Mouse (Mus musculus) G1E (cell line): Measurements from ENCODE around the gene Wwc2. TPM values are rescaled to one million over a fixed set of nuclear protein-coding genes. Genes with fewer than 3 reads are reported as not detected.

Experiments used
- ATAC-seq: 2 replicates; pipeline ENCODE4 v1.8.0; 2016; ENCODE audit warnings: mild to moderate bottlenecking; ENCODE audit not compliant: insufficient number of reproducible peaks, poor library complexity, low FRiP score, severe bottlenecking; ENCODE audit errors: extremely low read depth
- DNase-seq: peaks from one replicate; pipeline ENCODE4 v3.0.0; 2012; ENCODE audit warnings: low spot score
- H3K27me3 ChIP-seq: 2 replicates; pipeline ENCODE4 v1.6.1; 2012; ENCODE audit warnings: mild to moderate bottlenecking, low read length, inconsistent platforms; ENCODE audit not compliant: insufficient read depth
- H3K36me3 ChIP-seq: replicated peaks from 2 replicates; pipeline ENCODE3; 2012; ENCODE audit warnings: mild to moderate bottlenecking, inconsistent platforms
- H3K4me1 ChIP-seq: 2 replicates; pipeline ENCODE4 v1.6.1; 2012; ENCODE audit warnings: low read depth, low read length, inconsistent platforms, mixed read lengths; ENCODE audit not compliant: insufficient read depth
- H3K4me3 ChIP-seq: 2 replicates; pipeline ENCODE4 v1.5.1; 2012; ENCODE audit warnings: low read depth, mild to moderate bottlenecking, inconsistent platforms, low read length, moderate library complexity, mixed read lengths
- H3K9me3 ChIP-seq: replicated peaks from 2 replicates; pipeline ENCODE4 v1.6.1; 2012; ENCODE audit warnings: inconsistent platforms
- CTCF ChIP-seq: IDR thresholded peaks from 2 replicates; pipeline ENCODE4 v1.5.1; 2012; ENCODE audit warnings: low read depth, low read length, inconsistent platforms, mixed read lengths
- GATA1 ChIP-seq: IDR thresholded peaks from 2 replicates; pipeline ENCODE4 v1.6.1; 2012; ENCODE audit warnings: borderline replicate concordance, low read length, inconsistent platforms, mixed read lengths
- GATA2 ChIP-seq: IDR thresholded peaks from 2 replicates; pipeline ENCODE4 v1.6.1; 2012; ENCODE audit warnings: low read depth, low read length, inconsistent platforms, borderline replicate concordance
- POLR2AphosphoS5 ChIP-seq: IDR thresholded peaks from 2 replicates; pipeline ENCODE4 v1.6.1; 2012; ENCODE audit warnings: low read depth, low read length, inconsistent platforms; ENCODE audit not compliant: insufficient replicate concordance
- TAL1 ChIP-seq: conservative IDR thresholded peaks from 2 replicates; pipeline ENCODE4 v1.6.1; 2012; ENCODE audit warnings: low read depth, low read length, inconsistent platforms, mixed read lengths
- polyA plus RNA-seq: library from polyadenylated mRNA; stranded (reverse); fragments of >175 nt; gene quantifications from 2 replicates; pipeline ENCODE4 v1.2.3, GENCODE M21; 2012
- total RNA-seq, 2 experiments: library from RNA; stranded (forward) in 1 of 2; stranded (reverse) in 1 of 2; fragments of 200-1000 nt in 1 of 2; fragments of >200 nt in 1 of 2; fragmentation: Nextera tagmentation in 1 of 2; gene quantifications; 2 replicates each; pipeline ENCODE4 v1.2.3; 2014 to 2017

Wwc2 gene
- total and polyA plus RNA-seq, 3 experiments: 4.0 to 8.1 (median 7.4) TPM

DNA sequence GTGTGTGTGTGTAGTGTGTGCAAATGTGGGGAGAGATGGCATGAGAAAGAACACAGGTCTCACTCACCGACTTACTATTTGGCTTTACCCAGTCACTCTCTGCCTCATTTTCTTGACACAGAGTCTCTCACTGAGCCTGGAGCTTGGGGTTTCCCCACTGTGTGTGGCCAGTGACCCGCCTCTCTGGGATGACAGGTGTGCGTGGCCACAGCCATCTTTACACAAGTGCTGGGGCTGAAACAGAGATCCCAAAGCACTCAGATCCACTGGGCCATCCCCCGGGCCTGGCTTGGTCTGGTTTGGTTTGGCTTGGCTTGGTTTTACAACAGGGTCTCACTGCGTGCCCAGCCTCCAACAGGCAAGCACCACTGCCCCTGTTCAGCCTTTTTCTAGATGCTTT is 55.3 kb downstream of the Wwc2 start:
- peaks cover 4% of the 10 kb centered on the region for H3K36me3 ChIP-seq
- no peak for TF ChIP-seq GATA1
- TF ChIP-seq TAL1: no peak
- TF ChIP-seq CTCF: no peak
- TF ChIP-seq GATA2: no peak
- no peak for TF ChIP-seq POLR2AphosphoS5
- H3K9me3 ChIP-seq: no peaks in the 10 kb centered on the region
- H3K27me3 ChIP-seq: no peaks in the 10 kb centered on the region
- H3K4me3 ChIP-seq: no peak overlapping the region
- DNase-seq (no peak), ATAC-seq (no peak)
- H3K4me1 ChIP-seq: no peaks in the 10 kb centered on the region

DNA sequence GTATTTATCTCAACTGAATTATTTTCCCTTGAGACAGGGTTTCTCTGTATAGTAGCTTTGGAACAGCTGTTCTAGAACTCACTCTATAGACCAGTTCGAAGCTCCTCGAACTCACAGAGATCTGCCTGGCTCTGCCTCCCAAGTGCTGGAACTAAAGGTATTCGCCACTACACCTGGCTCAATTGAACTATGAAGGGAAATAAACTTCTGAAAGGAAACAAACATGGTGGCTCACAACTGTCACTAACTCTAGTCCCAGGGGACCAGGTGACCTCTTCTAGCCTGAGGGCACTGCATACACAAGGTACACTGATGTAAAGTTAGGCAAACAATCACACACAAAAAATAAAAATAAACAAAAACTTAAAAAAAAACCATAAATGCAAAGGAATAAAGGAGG is 57.6 kb downstream of the Wwc2 start:
- H3K36me3 ChIP-seq: peaks cover 4% of the 10 kb centered on the region
- ATAC-seq: no peak
- no peaks in the 10 kb centered on the region for H3K9me3 ChIP-seq
- H3K4me1 ChIP-seq: no peaks in the 10 kb centered on the region
- TF ChIP-seq CTCF: no peak
- no peak for TF ChIP-seq GATA1
- no peak for TF ChIP-seq POLR2AphosphoS5
- TF ChIP-seq GATA2: no peak
- TF ChIP-seq TAL1: no peak
- DNase-seq: no peak
- no peaks in the 10 kb centered on the region for H3K27me3 ChIP-seq
- no peak overlapping the region for H3K4me3 ChIP-seq

DNA sequence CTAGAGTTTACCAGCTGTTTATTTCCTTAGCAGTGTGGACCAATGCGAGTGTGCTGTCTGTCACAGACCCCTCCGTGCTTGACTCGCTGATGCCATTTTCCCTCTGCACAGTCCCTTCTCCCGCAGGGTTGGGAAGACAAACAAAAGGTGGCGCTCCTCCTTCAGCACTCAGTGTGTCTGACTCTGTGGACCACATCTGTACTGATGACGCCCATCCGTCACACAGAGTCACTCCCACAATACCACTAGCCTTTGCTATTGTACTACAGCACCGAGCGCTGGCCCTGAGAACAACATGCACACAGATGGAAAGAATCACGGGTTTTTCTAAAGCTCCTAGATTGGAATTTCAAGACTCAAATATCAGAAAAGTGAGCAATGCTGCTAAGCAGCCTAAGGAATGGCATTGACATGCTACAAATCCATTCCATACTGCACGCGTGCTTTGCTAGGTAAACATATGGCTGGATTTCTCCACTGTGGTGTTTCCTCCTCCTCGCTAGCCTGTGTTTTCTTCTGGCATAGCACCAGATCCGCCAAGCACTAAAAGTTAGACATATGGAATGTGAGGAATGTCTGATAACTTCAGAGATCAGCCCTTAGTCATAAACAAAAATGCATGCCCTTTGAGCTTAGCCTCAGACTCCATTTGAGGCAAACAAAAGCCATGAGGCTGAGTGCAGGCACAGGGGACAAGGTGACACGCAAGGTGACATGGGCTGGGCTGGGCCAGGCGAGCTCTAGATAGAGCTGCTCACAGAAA is 58.5 kb downstream of the Wwc2 start:
- ATAC-seq (no peak), DNase-seq (no peak)
- peaks cover 4% of the 10 kb centered on the region for H3K36me3 ChIP-seq
- no peaks in the 10 kb centered on the region for H3K27me3 ChIP-seq
- no peaks in the 10 kb centered on the region for H3K4me1 ChIP-seq
- H3K4me3 ChIP-seq: no peak overlapping the region
- no peaks in the 10 kb centered on the region for H3K9me3 ChIP-seq
- TF ChIP-seq CTCF (no peak), TAL1 (no peak), POLR2AphosphoS5 (no peak), GATA1 (no peak), GATA2 (no peak)

DNA sequence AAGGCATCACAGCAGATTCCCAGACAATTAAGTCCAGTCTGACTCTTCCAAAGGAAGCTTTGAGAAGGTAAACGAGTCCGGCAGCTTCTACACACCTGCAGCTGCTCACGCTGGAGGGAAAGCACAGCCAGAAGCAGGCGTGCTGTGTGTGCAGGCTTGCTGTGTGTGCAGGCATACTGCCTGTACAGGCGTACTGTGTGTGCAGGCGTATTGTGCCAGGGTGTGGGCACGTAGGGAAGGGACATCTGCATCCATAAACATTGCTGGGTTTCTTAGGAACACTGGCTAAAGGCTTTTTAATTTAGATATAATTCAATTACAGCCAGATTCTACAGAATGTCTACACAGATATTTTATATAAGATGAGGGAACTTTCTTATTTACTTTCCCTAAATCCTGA is 59.4 kb downstream of the Wwc2 start:
- DNase-seq: no peak
- Histone ChIP-seq H3K4me3 (no peak overlapping the region), H3K27me3 (no peaks in the 10 kb centered on the region), H3K4me1 (no peaks in the 10 kb centered on the region), H3K9me3 (no peaks in the 10 kb centered on the region), H3K36me3 (peaks cover 4% of the 10 kb centered on the region)
- TF ChIP-seq CTCF (no peak), GATA2 (no peak), GATA1 (no peak), TAL1 (no peak), POLR2AphosphoS5 (no peak)
- no peak for ATAC-seq

DNA sequence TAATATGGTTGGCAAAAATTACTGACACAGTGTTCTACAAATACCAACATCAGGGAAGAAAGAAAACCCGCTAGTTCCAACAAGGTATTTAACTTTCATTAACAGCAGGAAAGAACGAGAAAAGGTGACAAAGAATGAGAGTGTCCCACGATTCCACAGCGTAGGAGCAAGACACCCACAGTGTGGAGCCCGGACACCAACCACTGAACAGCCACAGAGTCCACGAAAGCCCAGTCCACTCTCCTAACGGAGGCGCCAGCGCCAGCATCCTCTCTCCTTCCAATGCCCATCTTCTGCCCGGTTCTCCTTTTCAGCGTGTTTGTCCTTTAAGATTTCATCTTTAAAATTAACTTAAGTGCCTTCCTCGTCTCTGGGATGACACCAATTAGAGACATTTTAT is 61.1 kb downstream of the Wwc2 start:
- Histone ChIP-seq H3K9me3 (no peaks in the 10 kb centered on the region), H3K36me3 (no peaks in the 10 kb centered on the region), H3K4me3 (no peak overlapping the region), H3K4me1 (no peaks in the 10 kb centered on the region), H3K27me3 (no peaks in the 10 kb centered on the region)
- no peak for DNase-seq
- no peak for TF ChIP-seq GATA1
- TF ChIP-seq GATA2: no peak
- no peak for TF ChIP-seq POLR2AphosphoS5
- TF ChIP-seq CTCF: no peak
- no peak for TF ChIP-seq TAL1
- ATAC-seq: no peak

DNA sequence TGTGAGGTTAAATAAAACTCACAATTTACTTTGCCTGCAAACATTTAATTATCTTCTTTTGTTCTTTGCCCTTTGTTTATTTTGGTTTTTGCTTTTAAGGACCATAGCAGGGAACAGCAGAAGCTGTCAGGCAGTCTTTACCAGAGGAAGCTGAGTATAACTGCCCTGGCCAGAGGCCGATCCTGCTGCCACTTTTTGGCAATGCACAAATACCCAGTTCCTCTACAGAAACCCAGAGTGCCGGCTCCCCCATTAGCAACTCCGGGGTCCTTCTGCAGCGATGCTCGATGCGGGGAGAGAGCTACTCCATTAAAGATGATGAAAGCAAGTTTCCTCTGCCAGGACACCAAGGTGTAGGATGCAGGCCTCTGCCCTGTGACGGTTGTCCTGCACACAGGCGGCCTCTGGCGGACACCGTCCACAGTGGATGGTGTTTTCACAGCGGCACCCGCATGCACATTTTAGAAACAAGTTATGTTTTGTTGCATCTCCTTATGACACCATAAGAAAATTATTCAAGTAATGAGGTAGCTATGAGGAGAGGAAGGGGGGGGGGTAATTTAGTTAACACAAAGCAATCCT is 62.0 kb downstream of the Wwc2 start:
- no peaks in the 10 kb centered on the region for H3K36me3 ChIP-seq
- no peak for DNase-seq
- no peak for TF ChIP-seq CTCF
- TF ChIP-seq POLR2AphosphoS5: no peak
- TF ChIP-seq TAL1: no peak
- no peaks in the 10 kb centered on the region for H3K9me3 ChIP-seq
- ATAC-seq: no peak
- H3K27me3 ChIP-seq: no peaks in the 10 kb centered on the region
- no peaks in the 10 kb centered on the region for H3K4me1 ChIP-seq
- H3K4me3 ChIP-seq: no peak overlapping the region

DNA sequence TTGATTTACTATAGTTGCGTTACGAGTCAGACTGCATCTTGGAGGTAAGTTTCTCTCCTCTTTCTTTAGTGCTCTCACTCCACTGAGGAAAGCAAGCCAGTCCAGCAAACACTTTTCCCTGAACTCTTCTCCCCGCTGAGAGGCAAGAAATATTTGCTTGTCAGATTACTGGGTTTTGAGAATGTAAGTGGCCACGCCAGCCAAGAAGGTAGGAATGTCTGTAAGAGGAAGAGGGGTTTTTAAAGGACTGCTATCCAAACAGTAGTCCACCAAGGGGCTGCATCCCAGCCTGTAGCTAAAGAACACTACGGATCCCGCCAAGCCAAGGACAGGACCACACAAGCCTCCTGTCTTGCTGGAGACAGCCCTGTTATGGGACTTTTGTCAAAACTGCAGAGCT is 65.8 kb downstream of the Wwc2 start:
- H3K4me3 ChIP-seq: no peak overlapping the region
- H3K36me3 ChIP-seq: peaks cover 4% of the 10 kb centered on the region
- DNase-seq (no peak), ATAC-seq (no peak)
- H3K9me3 ChIP-seq: no peaks in the 10 kb centered on the region
- TF ChIP-seq GATA2 (no peak), GATA1 (no peak)
- no peaks in the 10 kb centered on the region for H3K27me3 ChIP-seq
- H3K4me1 ChIP-seq: no peaks in the 10 kb centered on the region
